Mouse (Mus musculus) adipocyte (in vitro differentiated cells): ENCODE measurements at regions not wholly inside any gene's neighbourhood (a gene's known extent, or its start where the extent isn't known, plus 50 kb on each side); places are given as distances from the start of the nearest gene placed in this dataset.

Source experiments
- DNase-seq: peaks from one replicate; pipeline ENCODE4 v3.0.0-alpha.2; 2016; ENCODE audit warnings: low spot score

- no peak for DNase-seq
These were observed 829.2 kb upstream of the Mdga2 start for GRCm38 (mm10) chr12:68051510-68051909.

- peak; percentile 23 for DNase-seq
These were observed 823.3 kb upstream of the Mdga2 start for GRCm38 (mm10) chr12:68045686-68046085.
